In the genomic region with DNA sequence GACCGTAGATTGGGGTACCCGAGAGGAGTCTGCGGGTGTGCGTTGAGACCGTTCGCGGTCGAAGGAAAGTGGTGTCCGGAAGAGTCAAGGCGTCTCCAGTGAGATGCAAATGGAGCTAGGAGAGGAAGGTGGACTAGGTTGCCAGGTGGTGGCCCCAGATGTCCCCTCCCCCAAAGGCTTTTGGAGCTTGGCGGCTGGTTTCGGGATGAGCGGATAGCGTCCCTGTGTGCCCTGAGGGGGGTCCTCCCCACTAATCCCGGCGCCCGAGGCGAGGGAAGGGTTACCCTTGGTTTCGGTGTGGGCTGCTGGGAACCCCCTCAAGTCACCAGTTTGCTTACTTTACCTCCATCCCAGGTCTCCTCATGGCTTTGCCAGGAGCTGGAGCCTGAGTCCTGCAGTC, we compare ENCODE assay signal across 8 mouse cellular contexts. TPM values are rescaled to one million over a fixed set of nuclear protein-coding genes. Genes with fewer than 3 reads are reported as not detected.
DNase-seq lines count a peak whose midpoint lies in the region; ATAC-seq and TF ChIP-seq lines count a peak whose summit lies in the region.

No protein-coding gene starts in this region.

- TF ChIP-seq CTCF in lung, postnatal 0 days (IDR thresholded peaks at IDR 0.05) = no peak
- TF ChIP-seq CTCF in kidney, postnatal 0 days (IDR thresholded peaks at IDR 0.05; ENCODE audit: low read depth) = no peak

- peaks cover 22% of the 10 kb centered on the region for H3K27me3 ChIP-seq in lung, postnatal 0 days (replicated peaks; ENCODE audit: insufficient read depth, low read length)
- H3K27me3 ChIP-seq in kidney, postnatal 0 days (ENCODE audit: insufficient read depth, low read length) = peaks cover 17% of the 10 kb centered on the region; the same call in 1 of the 2 replicates
- peaks cover 57% of the 10 kb centered on the region for H3K27me3 ChIP-seq in neural tube, embryonic 15.5 days (replicated peaks)

- H3K4me2 ChIP-seq in lung, postnatal 0 days (replicated peaks; ENCODE audit: low read depth, low read length) = peak overlapping the region; percentile 59
- H3K4me2 ChIP-seq in kidney, postnatal 0 days (ENCODE audit: low read length) = peak overlapping the region; percentile 73
- H3K4me2 ChIP-seq in neural tube, embryonic 15.5 days = peak overlapping the region; percentile 80

- 3% methylated on average over 14 of the region's 19 CpGs for WGBS in lung, postnatal 0 days
- WGBS in kidney, postnatal 0 days = 1% methylated on average over 17 of the region's 19 CpGs
- under 1% methylated on average over 19 of the region's 19 CpGs for WGBS in neural tube, embryonic 15.5 days

- no peaks in the 10 kb centered on the region for H3K4me1 ChIP-seq in lung, postnatal 0 days (ENCODE audit: insufficient read depth, low read depth, low read length)
- no peaks in the 10 kb centered on the region for H3K4me1 ChIP-seq in kidney, postnatal 0 days (replicated peaks; ENCODE audit: insufficient read depth, low read length)
- peaks cover 21% of the 10 kb centered on the region for H3K4me1 ChIP-seq in neural tube, embryonic 15.5 days

- H3K9me3 ChIP-seq in lung, postnatal 0 days (ENCODE audit: low read length) = no peaks in the 10 kb centered on the region
- H3K9me3 ChIP-seq in kidney, postnatal 0 days (replicated peaks; ENCODE audit: low read length) = no peaks in the 10 kb centered on the region
- H3K9me3 ChIP-seq in neural tube, embryonic 15.5 days (replicated peaks) = no peaks in the 10 kb centered on the region

- H3K9ac ChIP-seq in lung, postnatal 0 days (replicated peaks; ENCODE audit: low read depth) = peak overlapping the region; percentile 79
- peak overlapping the region; percentile 83 for H3K9ac ChIP-seq in kidney, postnatal 0 days (ENCODE audit: low read depth, low read length)
- H3K9ac ChIP-seq in neural tube, embryonic 15.5 days (replicated peaks) = 0 out of 2 replicates have a peak overlapping the region, but pooled peaks have one; percentile 29

- no peak for TF ChIP-seq EP300 in lung, postnatal 0 days (IDR thresholded peaks at IDR 0.05)

- H3K4me3 ChIP-seq in lung, postnatal 0 days (ENCODE audit: low read depth, low read length) = peak overlapping the region; percentile 61
- H3K4me3 ChIP-seq in kidney, postnatal 0 days (replicated peaks; ENCODE audit: low read depth, low read length) = peak overlapping the region; percentile 61
- peak overlapping the region; percentile 44 for H3K4me3 ChIP-seq in neural tube, embryonic 15.5 days (replicated peaks)

- no peaks in the 10 kb centered on the region for H3K36me3 ChIP-seq in lung, postnatal 0 days (ENCODE audit: insufficient read depth, low read length)
- no peaks in the 10 kb centered on the region for H3K36me3 ChIP-seq in kidney, postnatal 0 days (ENCODE audit: insufficient read depth, low read length)
- no peaks in the 10 kb centered on the region for H3K36me3 ChIP-seq in neural tube, embryonic 15.5 days

- DNase-seq in cerebellum, adult 11-12 months = peak; percentile 6
- no peak for DNase-seq in cerebellum, postnatal 25 days
- no peak for DNase-seq in lung, postnatal 0 days (ENCODE audit: low spot score)
- no peak for DNase-seq in lung, postnatal 14 days
- DNase-seq in kidney, postnatal 0 days (ENCODE audit: low spot score) = no peak
- no peak for DNase-seq in right cerebral cortex, postnatal 10 days (ENCODE audit: low spot score in 2 of 2)
- DNase-seq in urinary bladder, postnatal 25 days (ENCODE audit: low spot score) = no peak

- ATAC-seq in lung, postnatal 0 days = no peak
- no peak for ATAC-seq in kidney, postnatal 0 days (replicated peaks; ENCODE audit: low FRiP score, low read depth)
- no peak for ATAC-seq in neural tube, embryonic 15.5 days (ENCODE audit: low FRiP score)

- H3K27ac ChIP-seq in lung, postnatal 0 days (ENCODE audit: low read length) = peak overlapping the region; percentile 90
- H3K27ac ChIP-seq in kidney, postnatal 0 days = peak overlapping the region; percentile 89; the same call in 1 of the 2 replicates
- no peak overlapping the region for H3K27ac ChIP-seq in neural tube, embryonic 15.5 days (replicated peaks)

RNA-seq across cellular contexts. Expression of a gene that starts 0.8 kb away (rescaled TPM):
- 88.2 and 106 TPM in 2 replicates for polyA plus RNA-seq in lung, postnatal 0 days (2015; fragmentation: Nextera tagmentation; extraction: Ambion mirVana)
- polyA plus RNA-seq in kidney, postnatal 0 days (2015; fragmentation: Nextera tagmentation; extraction: Ambion mirVana) = 74.0 and 89.3 TPM in 2 replicates
- 1.9 and 21.6 TPM in 2 replicates for polyA plus RNA-seq in neural tube, embryonic 15.5 days (2015; fragmentation: Nextera tagmentation; extraction: Ambion mirVana)

RNA-seq across cellular contexts. Expression of a gene that starts 30.7 kb away (rescaled TPM):
- 8.0 and 9.0 TPM in 2 replicates for polyA plus RNA-seq in lung, postnatal 0 days (2015; fragmentation: Nextera tagmentation; extraction: Ambion mirVana)
- polyA plus RNA-seq in kidney, postnatal 0 days (2015; fragmentation: Nextera tagmentation; extraction: Ambion mirVana) = 10.5 and 15.1 TPM in 2 replicates
- 9.4 and 11.1 TPM in 2 replicates for polyA plus RNA-seq in neural tube, embryonic 15.5 days (2015; fragmentation: Nextera tagmentation; extraction: Ambion mirVana)

Comparison
In these comparisons a context has a peak if more than half of its experiments do, and no peak if none do; other contexts are left out.
1. H3K9ac ChIP-seq: peak in every context shown above with its lines; median percentile 83 in kidney, postnatal 0 days; 79 in lung, postnatal 0 days; 29 in neural tube, embryonic 15.5 days.